Mouse (Mus musculus): ENCODE measurements at regions not wholly inside any gene's neighbourhood (a gene's known extent, or its start where the extent isn't known, plus 50 kb on each side); places are given as distances from the start of the nearest gene placed in this dataset.

GRCm38 (mm10) chr4:22047730-22048455 lies 116.8 kb downstream of the Faxc start:
- no peak for DNase-seq

GRCm38 (mm10) chr4:22066785-22067433 lies 135.8 kb downstream of the Faxc start:
- no peak for DNase-seq

GRCm38 (mm10) chr4:22067678-22068299 lies 136.7 kb downstream of the Faxc start:
- DNase-seq: no peak

GRCm38 (mm10) chr4:22088209-22088787 lies 157.2 kb downstream of the Faxc start:
- no peak for DNase-seq

GRCm38 (mm10) chr4:22089637-22090041 lies 158.5 kb downstream of the Faxc start:
- DNase-seq: no peak

GRCm38 (mm10) chr4:22090536-22090935 lies 159.4 kb downstream of the Faxc start:
- DNase-seq: no peak

GRCm38 (mm10) chr4:22092551-22092950 lies 161.4 kb downstream of the Faxc start:
- no peak for DNase-seq

GRCm38 (mm10) chr4:22095257-22096031 lies 164.3 kb downstream of the Faxc start:
- DNase-seq: no peak

- DNase-seq: no peak
These were observed 167.5 kb downstream of the Faxc start for GRCm38 (mm10) chr4:22098605-22099004.

- no peak for DNase-seq
These were observed 171.3 kb downstream of the Faxc start for GRCm38 (mm10) chr4:22102478-22102877.

GRCm38 (mm10) chr4:22103001-22103587 lies 172.0 kb downstream of the Faxc start:
- no peak for DNase-seq

GRCm38 (mm10) chr4:22106883-22107282 lies 175.8 kb downstream of the Faxc start:
- no peak for DNase-seq

- no peak for DNase-seq
These were observed 178.3 kb downstream of the Faxc start for GRCm38 (mm10) chr4:22109410-22109809.

- DNase-seq: no peak
These were observed 179.3 kb downstream of the Faxc start for GRCm38 (mm10) chr4:22110400-22110799.

GRCm38 (mm10) chr4:22112209-22112608 lies 181.1 kb downstream of the Faxc start:
- no peak for DNase-seq

GRCm38 (mm10) chr4:22114451-22114850 lies 183.3 kb downstream of the Faxc start:
- DNase-seq: no peak

- no peak for DNase-seq
These were observed 188.7 kb downstream of the Faxc start for GRCm38 (mm10) chr4:22119877-22120276.

- no peak for DNase-seq
These were observed 189.8 kb downstream of the Faxc start for GRCm38 (mm10) chr4:22120953-22121352.

- no peak for DNase-seq
These were observed 190.3 kb downstream of the Faxc start for GRCm38 (mm10) chr4:22121397-22121796.

- DNase-seq: no peak
These were observed 193.7 kb downstream of the Faxc start for GRCm38 (mm10) chr4:22124836-22125235.

- no peak for DNase-seq
These were observed 199.4 kb downstream of the Faxc start for GRCm38 (mm10) chr4:22130511-22130910.
